Mouse (Mus musculus) spleen, embryonic (tissue): Measurements from ENCODE around the gene Nup107.
"Not testable (repeated sequence)": the region's sequence is repeated elsewhere in the genome, so short reads cannot be mapped to it uniquely, and the experiment has no call there.

Experiments
- CTCF ChIA-PET: fragments of 350-600 bp; sonication (Branson Sonifier 250); formaldehyde crosslinking; loops from one replicate; lab custom pipeline; 2022; lab: Charles Lee

Gene Nup107

GRCm38 (mm10) chr10:117725671-117726070 is 66.8 kb downstream of the Nup107 start:
- CTCF ChIA-PET = no interaction called here

DNA sequence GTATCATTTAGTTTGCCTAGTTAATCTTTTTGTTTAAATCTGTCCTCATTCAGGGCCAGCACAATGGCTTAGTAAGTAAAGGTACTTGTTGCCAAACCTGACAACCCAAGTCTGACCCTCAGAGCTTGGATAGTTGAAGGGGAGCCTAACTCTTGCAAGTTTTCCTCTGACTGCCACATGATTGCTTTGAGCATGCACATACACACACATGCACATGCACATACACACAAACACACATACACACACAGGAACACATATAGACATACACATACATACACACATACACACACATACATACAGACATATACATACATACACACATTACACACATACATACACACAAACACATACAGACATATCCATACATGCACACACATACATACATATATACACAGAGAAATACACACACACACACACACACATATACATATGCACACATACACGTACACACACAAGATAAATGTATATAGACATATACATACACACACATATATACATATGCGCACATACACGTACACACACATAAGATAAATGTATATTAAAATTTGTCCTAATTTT is 67.6 kb downstream of the Nup107 start:
- CTCF ChIA-PET = interaction anchor here (0.6 kb wide), 1 partner anchor 35 kb away, joined by 3 read pairs; no protein-coding TSS in a partner anchor

DNA sequence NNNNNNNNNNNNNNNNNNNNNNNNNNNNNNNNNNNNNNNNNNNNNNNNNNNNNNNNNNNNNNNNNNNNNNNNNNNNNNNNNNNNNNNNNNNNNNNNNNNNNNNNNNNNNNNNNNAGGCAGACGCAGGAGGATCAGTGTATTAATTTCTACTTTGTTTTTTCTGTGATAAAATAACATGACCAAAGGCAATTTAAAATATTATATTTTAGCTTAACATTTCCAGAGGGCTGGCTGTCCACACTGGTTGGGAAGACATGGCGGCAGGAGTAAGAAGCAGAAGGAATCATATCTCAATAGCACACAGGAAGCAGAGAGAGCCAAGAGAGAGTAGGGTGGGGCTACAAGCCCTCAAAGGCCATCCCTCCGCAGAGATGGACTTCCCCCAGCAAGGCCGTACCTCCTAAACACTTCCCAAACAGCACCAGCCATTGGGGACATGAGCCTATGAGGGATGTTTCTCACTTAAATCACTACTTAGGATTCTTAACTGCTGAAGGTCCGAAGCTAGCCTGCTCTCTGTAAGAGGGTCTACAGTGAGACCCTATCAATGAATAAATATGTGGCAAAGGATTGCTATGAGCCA is 68.3 kb downstream of the Nup107 start:
- CTCF ChIA-PET = interaction anchor here (0.6 kb wide), 1 partner anchor 36 kb away, joined by 3 read pairs; no protein-coding TSS in a partner anchor

- CTCF ChIA-PET = no interaction called here
These were observed 74.1 kb downstream of the Nup107 start for GRCm38 (mm10) chr10:117718161-117719119.

- CTCF ChIA-PET = no interaction called here
These were observed 74.9 kb downstream of the Nup107 start for GRCm38 (mm10) chr10:117717583-117717982.

DNA sequence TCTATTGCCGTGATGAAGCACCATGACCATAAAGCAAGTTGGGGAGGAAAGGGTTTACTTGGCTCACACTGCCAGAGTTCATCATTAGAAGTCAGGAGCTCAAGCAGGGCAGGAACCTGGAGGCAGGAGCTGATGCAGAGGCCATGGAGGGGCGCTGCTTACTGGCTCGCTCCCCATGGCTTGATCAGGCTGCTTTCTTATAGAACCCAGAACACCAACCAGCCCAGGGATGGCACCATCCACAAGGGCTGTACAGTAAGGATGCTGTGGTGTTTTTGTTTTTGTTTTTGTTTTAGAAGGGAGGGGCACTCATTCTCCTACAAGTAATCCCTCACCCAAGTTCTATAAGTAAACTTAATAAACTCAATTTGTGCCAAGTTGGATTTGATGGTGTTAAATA is 75.8 kb downstream of the Nup107 start:
- CTCF ChIA-PET = interaction anchor here (0.7 kb wide), 1 partner anchor 126 kb away, joined by 5 read pairs; no protein-coding TSS in a partner anchor

GRCm38 (mm10) chr10:117715654-117716053 is 76.9 kb downstream of the Nup107 start:
- CTCF ChIA-PET = not testable (repeated sequence)

DNA sequence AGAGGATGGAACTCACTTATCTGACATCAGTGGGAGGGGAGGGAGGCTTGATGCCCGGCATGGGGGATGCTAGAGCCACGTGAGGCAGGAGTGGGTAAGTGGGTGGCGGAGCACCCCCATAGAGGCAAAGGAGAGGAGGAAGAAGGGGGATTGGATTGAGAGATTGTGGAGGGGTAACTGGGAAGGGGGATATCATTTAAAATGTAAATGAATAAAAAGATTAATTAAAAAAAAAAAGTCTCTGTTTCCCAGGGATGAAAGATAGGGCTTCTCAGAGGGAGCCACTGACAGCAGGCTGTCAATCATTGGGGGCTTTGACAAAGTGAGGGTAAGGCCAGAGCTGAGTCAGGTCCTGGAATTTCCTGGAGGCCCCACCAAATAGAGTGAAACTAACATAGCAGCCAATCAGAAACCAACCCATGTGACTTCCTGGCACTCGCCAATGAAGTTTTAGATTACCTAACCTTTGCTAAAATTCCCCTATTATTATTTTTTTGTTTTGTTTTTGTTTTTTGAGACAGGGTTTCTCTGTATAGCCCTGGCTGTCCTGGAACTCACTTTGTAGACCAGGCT is 77.5 kb downstream of the Nup107 start:
- CTCF ChIA-PET = no interaction called here

DNA sequence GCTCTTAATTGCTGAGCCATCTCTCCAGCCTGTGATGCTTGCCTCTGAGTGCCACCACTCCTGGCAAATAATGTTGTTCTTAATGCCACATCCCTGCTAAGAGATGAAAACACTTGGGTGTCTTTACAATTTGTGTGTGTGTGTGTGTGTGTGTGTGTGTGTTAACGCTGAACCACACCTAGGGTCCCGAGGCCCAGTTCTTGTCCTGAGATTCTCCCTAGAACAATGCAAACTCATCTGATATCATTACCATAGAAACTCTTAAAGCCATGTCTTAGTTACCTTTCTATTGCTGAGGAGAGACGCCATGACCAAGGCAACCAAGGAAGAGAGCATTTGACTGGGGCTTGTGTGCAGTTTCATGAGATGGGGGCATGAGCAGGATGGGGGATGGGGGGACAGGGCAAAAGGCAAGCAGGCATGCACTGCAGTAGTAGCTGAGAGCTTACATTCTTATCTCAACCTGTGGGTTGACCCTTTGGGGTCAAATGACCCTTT is 78.4 kb downstream of the Nup107 start:
- CTCF ChIA-PET = no interaction called here

DNA sequence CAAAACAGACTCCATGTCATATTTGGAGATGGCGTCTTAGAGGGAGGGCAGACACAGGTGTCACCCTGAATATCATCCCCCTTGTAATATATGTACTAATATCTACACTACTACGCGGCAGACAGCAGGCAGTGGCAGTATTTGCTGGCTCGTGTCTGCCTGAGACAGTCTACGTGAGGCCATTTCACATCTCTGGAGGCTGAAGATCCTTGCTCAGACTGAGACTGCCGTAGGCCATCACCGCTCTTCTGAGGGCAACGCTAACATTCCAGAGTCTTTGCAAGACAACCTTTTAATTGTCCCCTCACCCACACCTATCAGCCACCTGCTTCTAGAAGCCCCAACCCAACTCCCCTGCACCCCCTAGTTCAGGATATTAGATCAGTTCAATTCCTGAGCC is 79.0 kb downstream of the Nup107 start:
- CTCF ChIA-PET = interaction anchor here (0.7 kb wide), 1 partner anchor 663 kb away, joined by 8 read pairs; no protein-coding TSS in a partner anchor

DNA sequence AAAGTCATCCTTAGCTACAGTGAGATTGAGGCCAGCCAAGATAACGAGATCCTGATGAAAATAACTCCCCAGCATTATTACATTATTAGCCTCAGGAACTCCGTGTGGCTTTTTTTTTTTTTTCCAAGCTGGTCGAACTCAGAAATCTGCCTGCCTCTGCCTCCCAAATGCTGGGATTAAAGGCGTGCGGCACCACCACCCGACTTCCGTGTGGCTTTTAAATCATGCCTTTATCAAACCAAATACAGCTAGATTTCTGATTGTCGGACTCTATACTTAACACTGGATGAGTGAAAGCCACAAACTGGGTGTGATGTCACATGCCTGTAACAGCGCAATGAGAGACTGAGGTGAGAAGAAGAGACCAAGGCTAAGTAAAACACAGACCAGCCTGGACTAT is 79.6 kb downstream of the Nup107 start:
- CTCF ChIA-PET = interaction anchor here (0.7 kb wide), 2 partner anchors 99 to 663 kb away, joined by 3 to 8 read pairs; no protein-coding TSS in a partner anchor

DNA sequence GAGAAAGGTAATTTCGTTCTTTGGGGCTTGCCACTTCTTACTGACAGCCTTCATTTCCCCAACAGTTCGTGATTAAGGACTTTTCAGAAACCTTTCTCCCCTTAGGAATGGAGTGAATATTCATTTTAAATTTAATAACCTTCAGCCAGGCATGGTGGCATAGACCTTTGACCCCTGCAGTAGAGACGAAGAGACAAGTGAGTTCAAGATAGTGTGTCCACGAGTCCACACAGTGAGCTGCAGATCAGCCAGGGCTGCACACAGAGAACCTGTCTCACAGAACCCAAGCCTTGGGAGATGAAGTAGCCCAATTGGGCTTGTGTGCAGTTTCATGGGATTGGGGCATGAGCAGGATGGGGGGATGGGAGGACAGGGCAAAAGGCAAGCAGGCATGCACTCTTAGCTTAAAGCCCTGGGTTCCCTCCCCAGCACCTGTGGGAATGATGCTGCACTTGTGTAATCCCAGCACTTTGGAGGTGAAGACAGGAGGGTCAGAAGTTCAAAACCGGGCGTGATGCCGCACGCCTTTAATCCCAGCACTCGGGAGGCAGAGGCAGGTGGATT is 80.2 kb downstream of the Nup107 start:
- CTCF ChIA-PET = interaction anchor here (0.7 kb wide), 1 partner anchor 99 kb away, joined by 3 read pairs; no protein-coding TSS in a partner anchor

DNA sequence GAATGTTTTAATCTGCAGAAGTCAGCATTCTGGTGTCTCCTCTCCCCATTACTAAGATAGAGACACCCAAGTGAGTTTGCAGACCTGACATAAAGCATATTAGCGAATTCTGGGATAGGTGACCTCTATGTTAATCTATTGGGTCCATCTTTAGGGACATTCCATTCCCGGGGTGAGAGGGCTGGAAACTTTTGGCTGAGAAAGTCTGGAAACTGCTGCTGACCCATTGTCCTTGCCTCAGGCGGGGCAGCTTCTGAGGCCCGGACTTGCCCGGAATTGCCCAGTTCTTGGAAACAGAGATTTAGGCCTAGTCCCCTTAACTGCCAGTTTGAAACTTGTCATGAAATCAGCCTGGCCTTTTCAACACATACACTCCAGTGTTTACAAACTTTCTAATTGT is 81.1 kb downstream of the Nup107 start:
- CTCF ChIA-PET = no interaction called here

GRCm38 (mm10) chr10:117710604-117711141 is 81.8 kb downstream of the Nup107 start, which contains the start of gene Mdm2:
Mdm2 (minus strand) TSS chr10:117710758.
- CTCF ChIA-PET = interaction anchor here (0.5 to 1.1 kb wide), 3 partner anchors 77 to 1196 kb away, joined by 4 to 6 read pairs (median 4); no protein-coding TSS in a partner anchor

GRCm38 (mm10) chr10:117709930-117710603 is 82.4 kb downstream of the Nup107 start:
- CTCF ChIA-PET = interaction anchor here (0.6 to 1.1 kb wide), 2 partner anchors 78 to 1197 kb away, joined by 4 read pairs; no protein-coding TSS in a partner anchor

DNA sequence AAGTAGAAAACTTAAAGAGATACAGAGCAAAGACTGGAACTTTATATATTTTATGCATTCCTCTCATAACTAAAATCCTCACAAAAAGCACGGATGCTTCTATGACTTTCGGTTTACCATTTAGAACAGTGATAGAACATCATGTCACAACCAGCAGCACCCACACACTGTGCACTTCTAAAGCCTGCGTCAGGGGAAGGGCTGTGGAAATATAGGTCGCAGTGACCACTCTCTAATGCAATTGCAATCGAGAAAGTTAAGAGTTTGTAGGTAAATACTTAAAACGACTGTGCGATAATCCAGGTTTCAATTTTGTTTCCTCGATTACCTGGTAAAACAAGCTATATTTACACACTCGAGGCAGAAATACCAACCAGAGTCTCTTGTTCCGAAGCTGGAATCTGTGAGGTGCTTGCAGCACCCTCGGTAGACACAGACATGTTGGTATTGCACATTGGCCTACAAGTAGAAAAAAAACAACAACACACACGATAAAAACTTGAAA is 83.1 kb downstream of the Nup107 start:
- CTCF ChIA-PET = interaction anchor here (1.1 kb wide), 1 partner anchor 1197 kb away, joined by 4 read pairs; no protein-coding TSS in a partner anchor

DNA sequence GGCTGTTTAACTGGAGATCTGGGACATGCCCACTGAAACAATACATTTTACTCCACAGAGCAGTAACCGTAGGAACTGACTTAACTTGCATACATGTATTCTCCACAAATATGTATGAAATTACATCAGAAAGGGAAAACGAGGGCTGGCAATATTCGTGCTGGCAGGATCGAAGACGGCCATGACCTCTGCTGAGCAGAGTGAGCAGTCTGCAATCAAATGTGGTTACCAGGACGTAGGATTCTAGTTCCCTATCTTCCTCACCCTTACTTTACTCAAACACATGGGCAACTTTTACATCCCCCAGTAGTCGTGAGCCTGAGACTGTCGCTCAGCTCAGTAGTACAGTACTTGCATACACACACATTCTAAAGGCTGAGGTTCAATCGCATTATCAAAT is 83.6 kb downstream of the Nup107 start:
- CTCF ChIA-PET = no interaction called here

- CTCF ChIA-PET = no interaction called here
These were observed 84.1 kb downstream of the Nup107 start for GRCm38 (mm10) chr10:117708376-117708775.

DNA sequence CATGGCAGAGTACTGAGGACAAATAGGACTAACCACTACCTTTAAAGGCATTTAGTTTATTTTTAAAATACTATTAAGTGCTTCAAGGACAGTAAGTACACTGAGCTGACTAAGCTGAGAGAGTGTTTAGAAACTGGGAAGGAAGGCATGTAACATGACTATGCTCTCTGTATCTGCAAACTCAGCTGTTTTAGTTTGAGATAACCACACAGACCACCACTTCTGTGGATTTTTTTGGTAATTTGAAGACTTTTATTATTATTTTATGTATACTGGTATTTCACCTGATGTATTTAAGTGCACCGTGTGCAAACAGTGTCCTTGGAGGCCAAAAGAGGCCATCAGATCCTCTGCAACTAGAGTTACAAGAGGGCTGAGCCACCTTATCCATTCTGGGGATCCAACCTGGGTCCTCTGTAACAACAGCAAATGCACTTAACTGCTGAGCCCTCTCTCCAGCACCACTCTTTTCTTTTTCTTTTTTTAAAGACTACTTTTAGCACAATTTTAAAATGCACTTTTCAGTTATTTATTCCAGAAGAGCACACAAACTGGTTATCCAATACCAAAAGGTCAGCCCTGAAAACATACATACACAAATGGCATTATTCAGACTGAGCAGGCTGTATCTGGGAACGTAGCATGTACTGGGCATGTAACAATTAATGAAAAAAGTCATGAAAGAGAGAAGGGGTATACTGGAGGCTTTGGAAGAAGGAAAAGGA is 85.2 kb downstream of the Nup107 start:
- CTCF ChIA-PET = no interaction called here
